Mouse (Mus musculus) neutrophil, adult 59 days (primary cell): ENCODE results near the gene C130060K24Rik. TPM values are rescaled to one million over a fixed set of nuclear protein-coding genes. Genes with fewer than 3 reads are reported as not detected.

Experiments used
- total RNA-seq, 2 experiments: library from RNA; stranded (reverse); gene quantifications; 1 replicate in 1 of 2; 2 replicates in 1 of 2; pipeline ENCODE4 v1.2.4; 2023

C130060K24Rik gene
- total RNA-seq, result not detected

DNA sequence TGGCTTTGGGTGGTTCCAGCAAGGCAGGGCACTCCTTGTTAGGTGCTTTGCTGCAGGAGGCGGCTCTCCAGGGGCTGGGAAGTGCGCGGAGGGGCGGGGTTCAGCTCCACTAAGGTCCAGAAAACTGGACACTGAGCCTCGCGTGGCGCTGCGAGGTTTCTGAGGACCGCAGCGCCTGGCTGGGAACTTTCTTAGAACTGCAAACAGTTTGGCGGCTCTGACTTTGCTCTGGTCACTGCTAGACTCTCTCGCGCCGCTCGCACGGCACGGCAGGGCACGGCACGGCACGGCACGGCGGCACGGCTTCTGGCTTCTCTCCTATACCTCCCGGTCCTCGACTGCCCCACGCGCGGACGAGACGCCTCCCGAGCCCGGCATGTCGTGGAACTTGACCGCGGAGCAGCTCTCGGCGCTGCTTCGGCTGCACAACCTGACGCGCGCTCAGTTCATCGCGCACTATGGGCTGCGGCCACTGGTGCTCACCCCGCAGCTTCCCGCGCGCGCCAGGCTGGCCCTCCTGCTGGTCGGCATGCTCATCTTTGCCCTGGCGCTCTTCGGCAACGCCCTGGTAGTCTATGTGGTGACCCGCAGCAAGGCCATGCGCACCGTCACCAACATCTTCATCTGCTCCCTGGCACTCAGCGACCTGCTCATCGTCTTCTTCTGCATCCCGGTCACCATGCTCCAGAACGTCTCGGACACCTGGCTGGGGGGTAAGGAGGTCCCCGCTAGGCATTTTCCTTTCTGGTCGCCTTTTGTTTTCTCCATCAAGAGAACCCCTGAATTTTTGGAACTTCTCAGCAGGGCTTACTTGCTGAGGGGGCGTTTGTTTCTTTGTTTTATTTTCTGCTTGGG, at the start of gene C130060K24Rik:
C130060K24Rik (plus strand) TSS at position 188 of the 855 bp plus-strand sequence.

Other genes starting within 250 kb of the C130060K24Rik start
- 1 to 10 TPM; 3.9 to 4.9 TPM for gene Hpgds, start 236.2 kb upstream of the C130060K24Rik start, total RNA-seq
- gene Tnip3, start 144.2 kb downstream of the C130060K24Rik start, total RNA-seq, result 1 to 10 TPM; 1.4 to 1.8 TPM